In genomic region chr10:36546622-36547021, GRCm38 (mm10) we compare ENCODE assay signal across 11 mouse cellular contexts. TPM values are rescaled to one million over a fixed set of nuclear protein-coding genes. Genes with fewer than 3 reads are reported as not detected.
DNase-seq lines count a peak whose midpoint lies in the region; ATAC-seq and TF ChIP-seq lines count a peak whose summit lies in the region.
"Had no signal": no experiment of that assay in that cellular context is flagged by ENCODE, and none has a peak within 500 bp of the region (broad histone marks: within the 10 kb centered on the region; RNA-seq: fewer than 3 reads in every experiment).

No protein-coding gene starts in this region.

- no peak for ATAC-seq in kidney, embryonic 16.5 days (ENCODE audit: low FRiP score, low TSS enrichment)
- ATAC-seq in forebrain, embryonic 13.5 days: peak; percentile 57; the same call in 1 of the 2 replicates
- no peak for ATAC-seq in inflammation-experienced regulatory T-cells, adult 6 months

- H3K4me1 ChIP-seq in kidney, adult 2 months (ENCODE audit: control insufficient read depth, insufficient read depth, low read length): no peaks in the 10 kb centered on the region
- no peaks in the 10 kb centered on the region for H3K4me1 ChIP-seq in kidney, embryonic 16.5 days (ENCODE audit: insufficient read depth, low read length)
- no peaks in the 10 kb centered on the region for H3K4me1 ChIP-seq in CH12.LX (ENCODE audit: control insufficient read depth in 1 of 2, insufficient read depth in 2 of 2)
- no peaks in the 10 kb centered on the region for H3K4me1 ChIP-seq in forebrain, embryonic 13.5 days
- H3K4me1 ChIP-seq: heart, embryonic 15.5 days; neural tube, embryonic 13.5 days had no signal

- dilution Hi-C loops in CH12.LX (cut with MboI; ENCODE audit: extremely low pct_ligation_motif_present, extremely low pct_unique_long_range_greater_than_20kb, low sequenced_read_pairs): no loop called here

- WGBS in kidney, adult 2 months: 12% methylated on average over 2 of the region's 2 CpGs
- WGBS in kidney, embryonic 16.5 days: 27% methylated on average over 2 of the region's 2 CpGs
- 27% methylated on average over 2 of the region's 2 CpGs for WGBS in forebrain, embryonic 13.5 days

- TF ChIP-seq EP300 in CH12.LX (IDR thresholded peaks at IDR 0.05; ENCODE audit: low read length): no peak

- no peak overlapping the region for H3K27ac ChIP-seq in kidney, adult 2 months (ENCODE audit: insufficient read depth, low read depth, low read length)
- no peak overlapping the region for H3K27ac ChIP-seq in kidney, embryonic 16.5 days (ENCODE audit: low read length)
- no peak overlapping the region for H3K27ac ChIP-seq in CH12.LX (ENCODE audit: insufficient read depth, low read depth)
- no peak overlapping the region for H3K27ac ChIP-seq in forebrain, embryonic 13.5 days
- H3K27ac ChIP-seq: heart, embryonic 15.5 days; neural tube, embryonic 13.5 days had no signal

- H3K36me3 ChIP-seq in kidney, adult 2 months (ENCODE audit: control insufficient read depth, insufficient read depth, low read length): no peaks in the 10 kb centered on the region
- H3K36me3 ChIP-seq in kidney, embryonic 16.5 days (ENCODE audit: insufficient read depth, low read length): no peaks in the 10 kb centered on the region
- no peaks in the 10 kb centered on the region for H3K36me3 ChIP-seq in CH12.LX (replicated peaks in 1 of 2; ENCODE audit: control insufficient read depth in 1 of 2, insufficient read depth in 1 of 2, low read length in 1 of 2)
- no peaks in the 10 kb centered on the region for H3K36me3 ChIP-seq in forebrain, embryonic 13.5 days (ENCODE audit: poor library complexity, severe bottlenecking)
- H3K36me3 ChIP-seq: heart, embryonic 15.5 days; neural tube, embryonic 13.5 days had no signal

- in situ Hi-C loops in CH12.LX (cut with MboI; ENCODE audit: low pct_ligation_motif_present, low pct_unique_long_range_greater_than_20kb, low sequenced_read_pairs): no loop called here

- no peak for TF ChIP-seq POLR2A in kidney, adult 2 months (IDR thresholded peaks at IDR 0.05; ENCODE audit: low read depth, low read length)
- TF ChIP-seq POLR2A in CH12.LX (IDR thresholded peaks at IDR 0.05; ENCODE audit: low read depth, low read length): no peak

- H3K27me3 ChIP-seq in kidney, adult 2 months (replicated peaks; ENCODE audit: control insufficient read depth, insufficient read depth, low read length): no peaks in the 10 kb centered on the region
- no peaks in the 10 kb centered on the region for H3K27me3 ChIP-seq in kidney, embryonic 16.5 days (ENCODE audit: insufficient read depth, low read length)
- no peaks in the 10 kb centered on the region for H3K27me3 ChIP-seq in CH12.LX (replicated peaks)
- H3K27me3 ChIP-seq in forebrain, embryonic 13.5 days: no peaks in the 10 kb centered on the region
- H3K27me3 ChIP-seq: heart, embryonic 15.5 days; neural tube, embryonic 13.5 days had no signal

- TF ChIP-seq CTCF in kidney, adult 2 months (conservative IDR thresholded peaks at IDR 0.05; ENCODE audit: insufficient read depth, insufficient read length, low read depth, low read length): no peak
- TF ChIP-seq CTCF in CH12.LX (conservative IDR thresholded peaks at IDR 0.05 in 1 of 2, IDR thresholded peaks at IDR 0.05 in 1 of 2; ENCODE audit: low read depth in 2 of 2, low read length in 2 of 2): peak in 1 of 2 experiments; percentile 53; a peak in 2 of 4 replicates

- no peak overlapping the region for H3K9ac ChIP-seq in kidney, embryonic 16.5 days (replicated peaks; ENCODE audit: low read length)
- no peak overlapping the region for H3K9ac ChIP-seq in CH12.LX (ENCODE audit: insufficient read depth, low read depth)
- H3K9ac ChIP-seq in forebrain, embryonic 13.5 days: no peak overlapping the region
- H3K9ac ChIP-seq: heart, embryonic 15.5 days; neural tube, embryonic 13.5 days had no signal

- peak; percentile 37 for TF ChIP-seq RAD21 in CH12.LX (IDR thresholded peaks at IDR 0.05; ENCODE audit: low read depth, low read length)

- H3K9me3 ChIP-seq in kidney, embryonic 16.5 days (ENCODE audit: low read length): no peaks in the 10 kb centered on the region
- H3K9me3 ChIP-seq in CH12.LX (replicated peaks; ENCODE audit: low read length): no peaks in the 10 kb centered on the region
- H3K9me3 ChIP-seq in forebrain, embryonic 13.5 days (replicated peaks): no peaks in the 10 kb centered on the region
- H3K9me3 ChIP-seq: heart, embryonic 15.5 days; neural tube, embryonic 13.5 days had no signal

- peak; percentile 4 for DNase-seq in kidney, adult 2 months
- peak; percentile 70 for DNase-seq in 416B (ENCODE audit: low read depth)
- DNase-seq in CH12.LX (ENCODE audit: extremely low read depth): peak; percentile 41
- no peak for DNase-seq in right cerebral cortex, postnatal 25 days
- DNase-seq: cerebellum, adult 9-11 months had no signal

- H3K79me2 ChIP-seq in CH12.LX (replicated peaks; ENCODE audit: control insufficient read depth, extremely low read depth, insufficient read depth, poor library complexity, severe bottlenecking): no peaks in the 10 kb centered on the region

- H3K4me2 ChIP-seq in kidney, embryonic 16.5 days (replicated peaks; ENCODE audit: low read depth, low read length): no peak overlapping the region
- no peak overlapping the region for H3K4me2 ChIP-seq in CH12.LX (ENCODE audit: insufficient read depth, low read depth, poor library complexity, severe bottlenecking)
- H3K4me2 ChIP-seq in forebrain, embryonic 13.5 days: no peak overlapping the region
- H3K4me2 ChIP-seq: heart, embryonic 15.5 days; neural tube, embryonic 13.5 days had no signal

- H3K4me3 ChIP-seq in kidney, adult 2 months (ENCODE audit: insufficient read depth, low read depth, low read length): no peak overlapping the region
- H3K4me3 ChIP-seq in kidney, embryonic 16.5 days (ENCODE audit: low read length): no peak overlapping the region
- no peak overlapping the region for H3K4me3 ChIP-seq in CH12.LX (replicated peaks in 1 of 3; ENCODE audit: low read depth in 2 of 3, low read length in 2 of 3, poor library complexity in 1 of 3)
- H3K4me3 ChIP-seq in forebrain, embryonic 13.5 days: no peak overlapping the region
- H3K4me3 ChIP-seq: heart, embryonic 15.5 days; neural tube, embryonic 13.5 days had no signal

TF ChIP-seq in CH12.LX, 34 proteins besides CTCF, POLR2A, EP300 and RAD21:
- TF ChIP-seq NELFE (IDR thresholded peaks at IDR 0.05; ENCODE audit: low read depth, low read length) (no peak), SMC3 (IDR thresholded peaks at IDR 0.05; ENCODE audit: low read depth, low read length) (peak; percentile 39; the same call in 1 of the 2 replicates)

RNA-seq across cellular contexts. Expression of gene Hs3st5, which starts 40.0 kb away (rescaled TPM):
- polyA plus RNA-seq in kidney, adult 2 months (2012; rRNA removed): 0.07 and 0.11 TPM in 2 replicates
- 0.27 and 0.55 TPM in 2 replicates for polyA plus RNA-seq in kidney, embryonic 16.5 days (2015; fragmentation: Nextera tagmentation; extraction: Ambion mirVana)
- total RNA-seq in CH12.LX (2012; rRNA removed) (not detected in 2 replicates), CH12.LX (2014; rRNA removed) (not detected in 2 replicates)
- polyA plus RNA-seq in CH12.LX (2012; ENCODE audit: insufficient read length, low read depth): not detected in 2 replicates
- 3.1 and 4.6 TPM in 2 replicates for polyA plus RNA-seq in forebrain, embryonic 13.5 days (2015; fragmentation: Nextera tagmentation; extraction: Ambion mirVana)
- polyA plus RNA-seq in inflammation-experienced regulatory T-cells, adult 6 months (2017; shearing (Covaris generic)): not detected
- polyA plus RNA-seq: testis, adult 2 months had no signal
